Mouse (Mus musculus) bone marrow, adult 2 months (tissue): Measurements from ENCODE around the gene Dnaja1.

Experiments used
- CTCF ChIP-seq: fragments of 200-500 bp; IDR thresholded peaks from 2 replicates; pipeline ENCODE4 v1.5.1; 2011; ENCODE audit warnings: low read length, control low read depth; ENCODE audit not compliant: control insufficient read depth, insufficient read depth
- POLR2A ChIP-seq: fragments of 200-500 bp; IDR thresholded peaks from 2 replicates; pipeline ENCODE4 v1.6.1; 2011; ENCODE audit warnings: low read depth, mild to moderate bottlenecking, control low read depth, low read length, borderline replicate concordance; ENCODE audit not compliant: control insufficient read depth

DNA sequence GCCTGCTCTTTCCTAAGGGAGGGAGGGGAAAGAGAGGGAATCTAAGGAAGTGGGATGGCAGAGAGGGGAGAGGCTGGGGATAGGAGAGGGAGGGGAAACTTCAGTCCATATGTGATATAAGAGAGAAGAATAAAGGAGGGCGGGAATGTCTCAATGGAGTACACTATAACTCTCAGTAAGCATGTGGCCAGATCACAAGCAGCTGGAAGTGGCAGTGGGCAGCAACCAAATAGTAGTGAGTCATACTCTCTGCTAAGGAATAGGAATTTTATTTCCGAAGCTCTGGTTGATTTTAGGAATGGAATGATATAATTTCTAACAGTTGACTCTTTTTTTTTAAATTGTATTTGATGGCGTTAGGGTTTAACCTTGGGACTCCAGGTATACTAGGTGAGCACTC is 4.8 kb upstream of the Dnaja1 start:
- TF ChIP-seq POLR2A (no peak), CTCF (no peak)
